Mouse (Mus musculus) sigmoid colon, adult 10 weeks (tissue): Measurements from ENCODE around the gene Ubqln1. TPM values are rescaled to one million over a fixed set of nuclear protein-coding genes. Genes with fewer than 3 reads are reported as not detected.

Experiments
- polyA plus RNA-seq: library from polyadenylated mRNA; stranded (reverse); fragments of 350-450 nt; fragmentation: Illumina TruSeq; extraction: RNeasy Lipid Tissue Mini Kit (QIAGEN cat#74804); gene quantifications from one replicate; pipeline ENCODE4 v1.2.3, GENCODE M21; 2014; ENCODE audit warnings: low read depth, low replicate concordance

Gene Ubqln1
- polyA plus RNA-seq = 169 TPM

GRCm38 (mm10) chr13:58215592-58216341 lies at the start of gene Ubqln1:
TSS of gene Ubqln1 (minus strand) at chr13:58215653.

GRCm38 (mm10) chr13:58157447-58158098 lies 57.9 kb downstream of the Ubqln1 start, which contains the start of gene Idnk:
TSS of gene Idnk (plus strand) at chr13:58157649.

GRCm38 (mm10) chr13:58128396-58128767 lies 87.1 kb downstream of the Ubqln1 start, which contains the start of gene Hnrnpa0:
TSS of gene Hnrnpa0 (minus strand) at chr13:58128556.

Other genes with a start within 250 kb of the Ubqln1 start
- gene Klhl3, start 102.1 kb downstream of the Ubqln1 start, polyA plus RNA-seq = 0.95 TPM
- gene Hnrnpa0, start 87.1 kb downstream of the Ubqln1 start, polyA plus RNA-seq = 124 TPM
- 12.1 TPM for gene Idnk, start 58.0 kb downstream of the Ubqln1 start, polyA plus RNA-seq
- 27.3 TPM for gene Gkap1, start 60.0 kb upstream of the Ubqln1 start, polyA plus RNA-seq
- gene Kif27, start 143.5 kb upstream of the Ubqln1 start, polyA plus RNA-seq = 2.9 TPM
- gene 2210016F16Rik, start 169.6 kb upstream of the Ubqln1 start, polyA plus RNA-seq = 30.5 TPM
- 72.2 TPM for gene Rmi1, start 186.6 kb upstream of the Ubqln1 start, polyA plus RNA-seq
- gene Hnrnpk, start 187.7 kb upstream of the Ubqln1 start, polyA plus RNA-seq = 2,013 TPM